Mouse (Mus musculus) hematopoietic stem cell, adult 5-6 weeks (primary cell): ENCODE results near the gene Zfp9. TPM values are rescaled to one million over a fixed set of nuclear protein-coding genes. Genes with fewer than 3 reads are reported as not detected.

Source experiments
- total RNA-seq: library from RNA; stranded (forward); fragments of 172-1452, 232-1000 nt; gene quantifications from 2 replicates; pipeline ENCODE4 v1.2.3, GENCODE M21; 2017

Zfp9 gene
- total RNA-seq, 1 experiment from 2014 or later, result not detected

Other genes starting within 250 kb of the Zfp9 start
- 79.7 and 107 TPM in 2 replicates for gene Bms1, start 59.8 kb downstream of the Zfp9 start, total RNA-seq
- 4.4 and 5.1 TPM in 2 replicates for gene Zfp248, start 23.8 kb downstream of the Zfp9 start, total RNA-seq
- 19.5 and 21.1 TPM in 2 replicates for gene Ankrd26, start 82.9 kb upstream of the Zfp9 start, total RNA-seq